Comparison of ENCODE assay signal across 8 mouse cellular contexts in the genomic region with DNA sequence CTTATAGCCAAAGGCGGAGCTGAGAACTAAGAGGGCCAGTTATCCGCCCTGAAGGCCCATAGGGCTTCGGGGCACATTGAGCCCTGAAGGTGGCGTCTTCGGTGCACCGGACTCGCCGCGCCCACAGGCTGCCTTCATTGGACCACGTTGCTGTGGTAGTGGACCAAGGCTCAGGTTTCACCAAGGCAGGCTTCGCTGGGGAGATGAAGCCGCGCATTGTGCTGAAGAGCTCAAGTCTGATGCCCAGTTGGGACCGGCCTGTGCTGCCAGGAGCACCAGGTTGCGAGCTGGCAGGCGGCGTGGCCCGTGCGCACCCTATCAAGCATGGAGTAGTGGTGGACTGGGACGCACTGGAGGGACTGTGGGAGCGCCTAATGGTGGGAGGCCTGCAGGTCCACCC. TPM values are rescaled to one million over a fixed set of nuclear protein-coding genes. Genes with fewer than 3 reads are reported as not detected.
DNase-seq lines count a peak whose midpoint lies in the region; ATAC-seq and TF ChIP-seq lines count a peak whose summit lies in the region.
"Had no signal": no experiment of that assay in that cellular context is flagged by ENCODE, and none has a peak within 500 bp of the region (broad histone marks: within the 10 kb centered on the region; RNA-seq: fewer than 3 reads in every experiment).

No protein-coding gene starts in this region.

- H3K4me2 ChIP-seq in embryonic facial prominence, embryonic 15.5 days (replicated peaks) = peak overlapping the region; percentile 45

- peak overlapping the region; percentile 45; the same call in 1 of the 2 replicates for H3K27ac ChIP-seq in left cerebral cortex, adult 2 months
- H3K27ac ChIP-seq in embryonic facial prominence, embryonic 15.5 days (replicated peaks) = no peak overlapping the region
- H3K27ac ChIP-seq in limb, embryonic 10.5 days = peak overlapping the region; percentile 75
- H3K27ac ChIP-seq in small intestine, adult 2 months (ENCODE audit: insufficient read depth, low read depth, low read length) = no peak overlapping the region

- intact Hi-C loops in left cerebral cortex, adult 2 months (cut with DNase I) = no loop called here
- intact Hi-C loops in left cerebral cortex, postnatal 25 days (cut with DNase I) = no loop called here

- H3K36me3 ChIP-seq in embryonic facial prominence, embryonic 15.5 days = no peaks in the 10 kb centered on the region
- no peaks in the 10 kb centered on the region for H3K36me3 ChIP-seq in limb, embryonic 10.5 days
- no peaks in the 10 kb centered on the region for H3K36me3 ChIP-seq in small intestine, adult 2 months (ENCODE audit: control insufficient read depth, insufficient read depth, low read length)

- H3K4me1 ChIP-seq in embryonic facial prominence, embryonic 15.5 days = peaks cover 44% of the 10 kb centered on the region
- peaks cover 32% of the 10 kb centered on the region for H3K4me1 ChIP-seq in limb, embryonic 10.5 days
- H3K4me1 ChIP-seq in small intestine, adult 2 months (ENCODE audit: control insufficient read depth, insufficient read depth, insufficient read length, low read length) = peaks cover 20% of the 10 kb centered on the region

- no peak for DNase-seq in left cerebral cortex, adult 2 months (ENCODE audit: extremely low spot score in 1 of 2, low spot score in 2 of 2)
- DNase-seq in left cerebral cortex, postnatal 25 days (ENCODE audit: low spot score in 2 of 2) = no peak
- DNase-seq in limb, embryonic 10.5 days (ENCODE audit: low spot score) = peak; percentile 53
- DNase-seq in adrenal gland, adult 2 months = no peak
- no peak for DNase-seq in adrenal gland, postnatal 14 days

- WGBS in embryonic facial prominence, embryonic 15.5 days = 34% methylated on average over 21 of the region's 21 CpGs
- WGBS in limb, embryonic 10.5 days = 23% methylated on average over 21 of the region's 21 CpGs
- 26% methylated on average over 21 of the region's 21 CpGs for WGBS in small intestine, adult 2 months

- no peak overlapping the region for H3K9ac ChIP-seq in embryonic facial prominence, embryonic 15.5 days

- peak overlapping the region; percentile 10; the same call in 1 of the 2 replicates for H3K4me3 ChIP-seq in left cerebral cortex, adult 2 months
- peak overlapping the region; percentile 22; the same call in 1 of the 2 replicates for H3K4me3 ChIP-seq in embryonic facial prominence, embryonic 15.5 days (replicated peaks)
- peak overlapping the region; percentile 40 for H3K4me3 ChIP-seq in limb, embryonic 10.5 days
- H3K4me3 ChIP-seq in small intestine, adult 2 months (ENCODE audit: low read depth, low read length) = peak overlapping the region; percentile 34

- ATAC-seq in embryonic facial prominence, embryonic 15.5 days (ENCODE audit: insufficient number of reproducible peaks, low FRiP score, low TSS enrichment, low read depth) = no peak

- no peak for TF ChIP-seq CTCF in left cerebral cortex, adult 2 months (IDR thresholded peaks at IDR 0.05)
- no peak for TF ChIP-seq CTCF in small intestine, adult 2 months (IDR thresholded peaks at IDR 0.05; ENCODE audit: extremely low read depth, insufficient read length, insufficient replicate concordance, low read depth, low read length)

- no peak for TF ChIP-seq POLR2A in small intestine, adult 2 months (IDR thresholded peaks at IDR 0.05; ENCODE audit: low read depth, low read length)

- peaks cover 7% of the 10 kb centered on the region for H3K27me3 ChIP-seq in embryonic facial prominence, embryonic 15.5 days
- H3K27me3 ChIP-seq in limb, embryonic 10.5 days (ENCODE audit: low read depth, poor library complexity, severe bottlenecking) = peaks cover 63% of the 10 kb centered on the region
- peaks cover 15% of the 10 kb centered on the region; the same call in 1 of the 2 replicates for H3K27me3 ChIP-seq in small intestine, adult 2 months (ENCODE audit: control insufficient read depth, insufficient read depth, low read length)

- no peaks in the 10 kb centered on the region for H3K9me3 ChIP-seq in embryonic facial prominence, embryonic 15.5 days (replicated peaks)
- no peaks in the 10 kb centered on the region for H3K9me3 ChIP-seq in limb, embryonic 10.5 days (replicated peaks)

RNA-seq across cellular contexts. Expression of gene Actl10, which starts 0.4 kb away (rescaled TPM):
- total RNA-seq in left cerebral cortex, adult 2 months (2021) = not detected
- not detected for total RNA-seq in left cerebral cortex, postnatal 25 days (2021)
- polyA plus RNA-seq in embryonic facial prominence, embryonic 15.5 days (2015; fragmentation: Nextera tagmentation; extraction: Ambion mirVana) = 0.17 and 0.25 TPM in 2 replicates
- polyA plus RNA-seq in limb, embryonic 10.5 days (2016; fragmentation: Nextera tagmentation; extraction: Ambion mirVana) = 0.16 and 0.28 TPM in 2 replicates
- not detected in 2 replicates for polyA plus RNA-seq in small intestine, adult 2 months (2012; rRNA removed)
- total RNA-seq in adrenal gland, adult 2 months (2021) = not detected
- not detected in 2 replicates for polyA plus RNA-seq in adrenal gland, adult 2 months (2012; rRNA removed)
- not detected in 2 replicates for total RNA-seq in adrenal gland, postnatal 14 days (2021)
- polyA plus RNA-seq: liver, adult 2 months had no signal

RNA-seq across cellular contexts. Expression of gene 1700003F12Rik, which starts 5.0 kb away (rescaled TPM):
- under 1 TPM in 1 of 2 experiments, not detected in 1; 0.70 TPM for total RNA-seq in left cerebral cortex, adult 2 months (2021)
- total RNA-seq in left cerebral cortex, postnatal 25 days (2021) = 1 to 10 TPM in 1 of 2 experiments, not detected in 1; 1.4 TPM
- polyA plus RNA-seq in embryonic facial prominence, embryonic 15.5 days (2015; fragmentation: Nextera tagmentation; extraction: Ambion mirVana) = 0.83 and 1.3 TPM in 2 replicates
- polyA plus RNA-seq in limb, embryonic 10.5 days (2016; fragmentation: Nextera tagmentation; extraction: Ambion mirVana) = 1.1 and 1.6 TPM in 2 replicates
- polyA plus RNA-seq in small intestine, adult 2 months (2012; rRNA removed) = 0.32 and 0.47 TPM in 2 replicates
- not detected for total RNA-seq in adrenal gland, adult 2 months (2021)
- 0.79 and 1.2 TPM in 2 replicates for polyA plus RNA-seq in adrenal gland, adult 2 months (2012; rRNA removed)
- total RNA-seq in adrenal gland, postnatal 14 days (2021) = 0.56 TPM in 1 of 2 replicates, not detected in the other
- total RNA-seq: liver, adult 2 months had no signal

RNA-seq across cellular contexts. Expression of gene Necab3, which starts 6.8 kb away (rescaled TPM):
- total RNA-seq in left cerebral cortex, adult 2 months (2021) = 10 to 100 TPM; 79.3 to 82.7 TPM
- 10 to 100 TPM; 82.5 to 88.7 TPM for total RNA-seq in left cerebral cortex, postnatal 25 days (2021)
- 3.4 and 4.3 TPM in 2 replicates for polyA plus RNA-seq in embryonic facial prominence, embryonic 15.5 days (2015; fragmentation: Nextera tagmentation; extraction: Ambion mirVana)
- 2.0 and 2.1 TPM in 2 replicates for polyA plus RNA-seq in limb, embryonic 10.5 days (2016; fragmentation: Nextera tagmentation; extraction: Ambion mirVana)
- 0.24 TPM in 1 of 2 replicates, not detected in the other for polyA plus RNA-seq in small intestine, adult 2 months (2012; rRNA removed)
- total RNA-seq in adrenal gland, adult 2 months (2021) = 1 to 10 TPM; 1.5 to 1.6 TPM
- 3.3 and 4.3 TPM in 2 replicates for polyA plus RNA-seq in adrenal gland, adult 2 months (2012; rRNA removed)
- total RNA-seq in adrenal gland, postnatal 14 days (2021) = 2.3 and 3.9 TPM in 2 replicates

RNA-seq across cellular contexts. Expression of gene E2f1, which starts 17.8 kb away (rescaled TPM):
- 10 to 100 TPM in 1 of 2 experiments, 1 to 10 TPM in 1; 10.0 to 11.5 TPM for total RNA-seq in left cerebral cortex, adult 2 months (2021)
- total RNA-seq in left cerebral cortex, postnatal 25 days (2021) = 10 to 100 TPM in 1 of 2 experiments, 1 to 10 TPM in 1; 8.8 to 10.1 TPM
- polyA plus RNA-seq in embryonic facial prominence, embryonic 15.5 days (2015; fragmentation: Nextera tagmentation; extraction: Ambion mirVana) = 24.6 and 25.5 TPM in 2 replicates
- polyA plus RNA-seq in limb, embryonic 10.5 days (2016; fragmentation: Nextera tagmentation; extraction: Ambion mirVana) = 25.4 and 27.3 TPM in 2 replicates
- polyA plus RNA-seq in small intestine, adult 2 months (2012; rRNA removed) = 7.1 and 14.5 TPM in 2 replicates
- total RNA-seq in adrenal gland, adult 2 months (2021) = 1 to 10 TPM; 7.4 to 8.7 TPM
- polyA plus RNA-seq in adrenal gland, adult 2 months (2012; rRNA removed) = 12.3 and 14.9 TPM in 2 replicates
- 12.1 and 12.2 TPM in 2 replicates for total RNA-seq in adrenal gland, postnatal 14 days (2021)

RNA-seq across cellular contexts. Expression of gene Pxmp4, which starts 51.6 kb away (rescaled TPM):
- total RNA-seq in left cerebral cortex, adult 2 months (2021) = 10 to 100 TPM; 12.8 to 14.2 TPM
- total RNA-seq in left cerebral cortex, postnatal 25 days (2021) = 10 to 100 TPM; 11.4 to 14.1 TPM
- 30.5 and 33.1 TPM in 2 replicates for polyA plus RNA-seq in embryonic facial prominence, embryonic 15.5 days (2015; fragmentation: Nextera tagmentation; extraction: Ambion mirVana)
- 11.4 and 14.5 TPM in 2 replicates for polyA plus RNA-seq in limb, embryonic 10.5 days (2016; fragmentation: Nextera tagmentation; extraction: Ambion mirVana)
- polyA plus RNA-seq in small intestine, adult 2 months (2012; rRNA removed) = 21.4 and 28.8 TPM in 2 replicates
- 10 to 100 TPM; 34.7 to 36.6 TPM for total RNA-seq in adrenal gland, adult 2 months (2021)
- 48.1 and 55.5 TPM in 2 replicates for polyA plus RNA-seq in adrenal gland, adult 2 months (2012; rRNA removed)
- total RNA-seq in adrenal gland, postnatal 14 days (2021) = 41.9 and 44.4 TPM in 2 replicates

Comparison
In these comparisons a context has a peak if more than half of its experiments do, and no peak if none do; other contexts are left out.
1. H3K27ac ChIP-seq: peak in left cerebral cortex, adult 2 months (single experiment) and limb, embryonic 10.5 days (single experiment); none in embryonic facial prominence, embryonic 15.5 days (single experiment) and small intestine, adult 2 months (single experiment).
2. RNA of gene Necab3, which starts 6.8 kb away (total RNA-seq): 82.5 to 88.7 TPM in left cerebral cortex, postnatal 25 days and 79.3 to 82.7 TPM in left cerebral cortex, adult 2 months; 2.3 to 3.9 TPM in adrenal gland, postnatal 14 days and 1.5 to 1.6 TPM in adrenal gland, adult 2 months; every median in the first group is over 10 times any median in the second.
3. Peak in every context shown above with its lines, with median percentiles within 50 percentile points of each other: H3K4me3 ChIP-seq.